Mouse (Mus musculus) small intestine, adult 2 months (tissue): ENCODE results near the gene Slc15a3. TPM values are rescaled to one million over a fixed set of nuclear protein-coding genes. Genes with fewer than 3 reads are reported as not detected.
A peak's percentile ranks its signal among the peaks of the same experiment; 100 is the strongest.

Source experiments
- H3K27ac ChIP-seq: fragments of 200-500 bp; 2 replicates; pipeline ENCODE4 v1.5.1; 2012; ENCODE audit warnings: low read depth, low read length, control low read depth, inconsistent platforms; ENCODE audit not compliant: insufficient read depth
- H3K27me3 ChIP-seq: fragments of 200-500 bp; 2 replicates; pipeline ENCODE4 v1.6.1; 2012; ENCODE audit warnings: mild to moderate bottlenecking, moderate library complexity, low read length, inconsistent platforms; ENCODE audit not compliant: control insufficient read depth, insufficient read depth
- H3K36me3 ChIP-seq: fragments of 200-500 bp; 2 replicates; pipeline ENCODE4 v1.6.1; 2012; ENCODE audit warnings: mild to moderate bottlenecking, low read length, control low read depth, inconsistent platforms; ENCODE audit not compliant: control insufficient read depth, insufficient read depth
- H3K4me1 ChIP-seq: fragments of 200-500 bp; 2 replicates; pipeline ENCODE4 v1.6.1; 2012; ENCODE audit warnings: low read length, inconsistent platforms, mixed read lengths; ENCODE audit not compliant: control insufficient read depth, insufficient read depth, insufficient read length
- H3K4me3 ChIP-seq: fragments of 200-500 bp; 2 replicates; pipeline ENCODE4 v1.5.1; 2012; ENCODE audit warnings: low read depth, mild to moderate bottlenecking, control low read depth, inconsistent platforms, low read length, moderate library complexity
- CTCF ChIP-seq: fragments of 200-500 bp; IDR thresholded peaks from 2 replicates; pipeline ENCODE4 v1.5.1; 2012; ENCODE audit warnings: low read depth, mild to moderate bottlenecking, control low read depth, inconsistent platforms, low read length, moderate library complexity, mixed read lengths; ENCODE audit not compliant: insufficient replicate concordance, insufficient read length; ENCODE audit errors: extremely low read depth
- POLR2A ChIP-seq: fragments of 200-500 bp; IDR thresholded peaks from 2 replicates; pipeline ENCODE4 v1.6.1; 2012; ENCODE audit warnings: low read depth, mild to moderate bottlenecking, control low read depth, inconsistent platforms, low read length, moderate library complexity
- WGBS: fragments of 180-500 bp; shearing (Covaris S2); methylation state at CpG from one replicate; pipeline ENCODE4 v1.1.7; 2018; 5-methylcytosine and 5-hydroxymethylcytosine counted together
- polyA plus RNA-seq: library from polyadenylated mRNA; depleted of rRNA; stranded (reverse); fragments of >200 nt; gene quantifications from 2 replicates; pipeline ENCODE4 v1.2.3, GENCODE M21; 2012

Slc15a3 gene
- polyA plus RNA-seq, 1 experiment: 14.4 TPM

GRCm38 (mm10) chr19:10892201-10892600, 52.7 kb downstream of the Slc15a3 start:
- WGBS: 70% methylated on average over 3 of the region's 3 CpGs
- no peak for TF ChIP-seq POLR2A
- no peak for TF ChIP-seq CTCF
- H3K27me3 ChIP-seq: no peaks in the 10 kb centered on the region
- H3K4me3 ChIP-seq: no peak overlapping the region
- H3K4me1 ChIP-seq: peaks cover 2% of the 10 kb centered on the region; the same call in 1 of the 2 replicates
- no peak overlapping the region for H3K27ac ChIP-seq
- no peaks in the 10 kb centered on the region for H3K36me3 ChIP-seq

GRCm38 (mm10) chr19:10895016-10895528, 55.5 kb downstream of the Slc15a3 start, which contains the start of gene Prpf19:
Gene Prpf19, plus strand, starts transcription at chr19:10895231.
- Histone ChIP-seq H3K36me3 (peaks cover 16% of the 10 kb centered on the region), H3K4me3 (peak within 1 kb of the TSS; percentile 92), H3K27me3 (no peaks in the 10 kb centered on the region), H3K27ac (peak within 1 kb of the TSS; percentile 76), H3K4me1 (peaks cover 2% of the 10 kb centered on the region; the same call in 1 of the 2 replicates)
- TF ChIP-seq CTCF (no peak), POLR2A (peak; percentile 87)
- WGBS: under 1% methylated on average over 43 of the region's 43 CpGs

GRCm38 (mm10) chr19:10895708-10896107, 56.2 kb downstream of the Slc15a3 start:
- no peak for TF ChIP-seq POLR2A
- no peak for TF ChIP-seq CTCF
- Histone ChIP-seq H3K27me3 (no peaks in the 10 kb centered on the region), H3K36me3 (peaks cover 23% of the 10 kb centered on the region), H3K4me3 (peak overlapping the region; percentile 92), H3K27ac (peak overlapping the region; percentile 76), H3K4me1 (peaks cover 2% of the 10 kb centered on the region; the same call in 1 of the 2 replicates)
- WGBS: under 1% methylated on average over 16 of the region's 16 CpGs

GRCm38 (mm10) chr19:10896849-10897248, 57.3 kb downstream of the Slc15a3 start:
- H3K4me3 ChIP-seq: no peak overlapping the region
- H3K4me1 ChIP-seq: peaks cover 2% of the 10 kb centered on the region; the same call in 1 of the 2 replicates
- TF ChIP-seq CTCF: no peak
- TF ChIP-seq POLR2A: no peak
- peaks cover 32% of the 10 kb centered on the region for H3K36me3 ChIP-seq
- H3K27ac ChIP-seq: no peak overlapping the region
- 32% methylated on average over 7 of the region's 7 CpGs for WGBS
- no peaks in the 10 kb centered on the region for H3K27me3 ChIP-seq

- 70% methylated on average over 8 of the region's 8 CpGs for WGBS
- H3K36me3 ChIP-seq: peaks cover 38% of the 10 kb centered on the region
These were observed 58.0 kb downstream of the Slc15a3 start for GRCm38 (mm10) chr19:10897491-10897890.

GRCm38 (mm10) chr19:10900315-10900714, 60.8 kb downstream of the Slc15a3 start:
- H3K4me3 ChIP-seq: no peak overlapping the region
- TF ChIP-seq CTCF (no peak), POLR2A (no peak)
- 52% methylated on average over 6 of the region's 6 CpGs for WGBS
- no peaks in the 10 kb centered on the region; the same call in 1 of the 2 replicates for H3K4me1 ChIP-seq
- no peak overlapping the region for H3K27ac ChIP-seq
- H3K27me3 ChIP-seq: no peaks in the 10 kb centered on the region
- peaks cover 60% of the 10 kb centered on the region for H3K36me3 ChIP-seq

More at GRCm38 (mm10) chr19:10897491-10897890, 58.0 kb downstream of the Slc15a3 start:
- Histone ChIP-seq H3K27ac (no peak overlapping the region), H3K4me3 (no peak overlapping the region), H3K4me1 (peaks cover 2% of the 10 kb centered on the region; the same call in 1 of the 2 replicates), H3K27me3 (no peaks in the 10 kb centered on the region)
- TF ChIP-seq POLR2A (no peak), CTCF (no peak)

- Histone ChIP-seq H3K27me3 (no peaks in the 10 kb centered on the region), H3K4me3 (no peak overlapping the region), H3K4me1 (peaks cover 2% of the 10 kb centered on the region; the same call in 1 of the 2 replicates), H3K36me3 (peaks cover 63% of the 10 kb centered on the region), H3K27ac (no peak overlapping the region)
- 79% methylated on average over 5 of the region's 5 CpGs for WGBS
- TF ChIP-seq CTCF (no peak), POLR2A (no peak)
These were observed 61.5 kb downstream of the Slc15a3 start for GRCm38 (mm10) chr19:10901046-10901445.

- 64% methylated on average over 5 of the region's 5 CpGs for WGBS
- Histone ChIP-seq H3K27ac (no peak overlapping the region; the same call in 1 of the 2 replicates), H3K27me3 (no peaks in the 10 kb centered on the region), H3K4me1 (0 out of 2 replicates have a peak, but pooled peaks cover 2% of the 10 kb centered on the region), H3K4me3 (no peak overlapping the region), H3K36me3 (peaks cover 52% of the 10 kb centered on the region)
- no peak for TF ChIP-seq CTCF
- no peak for TF ChIP-seq POLR2A
These were observed 65.0 kb downstream of the Slc15a3 start for GRCm38 (mm10) chr19:10904512-10904911.
